Mouse (Mus musculus): ENCODE data around the gene Plch2.

The Plch2 gene

DNA sequence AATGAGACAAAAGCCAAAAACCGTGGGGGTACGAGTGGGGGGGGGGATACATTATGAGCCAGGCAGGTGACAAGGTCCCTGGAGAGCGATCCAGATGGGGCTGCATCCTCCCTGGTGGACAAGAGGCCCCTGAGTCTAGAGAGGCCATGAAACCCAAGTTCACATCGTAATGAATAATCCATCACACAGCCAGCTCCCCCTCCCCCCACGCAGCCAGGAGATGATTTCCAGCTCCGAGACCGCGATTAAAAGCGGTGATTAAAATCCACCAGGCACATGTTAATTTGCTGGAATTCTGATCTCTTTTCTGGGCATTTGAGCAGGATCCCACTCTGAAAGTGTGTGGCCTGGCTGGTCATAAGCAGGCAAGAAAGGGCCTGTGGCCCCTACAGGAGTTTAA, 35.8 kb downstream of the Plch2 start:
- no peak for DNase-seq (ENCODE audit: low spot score)

DNA sequence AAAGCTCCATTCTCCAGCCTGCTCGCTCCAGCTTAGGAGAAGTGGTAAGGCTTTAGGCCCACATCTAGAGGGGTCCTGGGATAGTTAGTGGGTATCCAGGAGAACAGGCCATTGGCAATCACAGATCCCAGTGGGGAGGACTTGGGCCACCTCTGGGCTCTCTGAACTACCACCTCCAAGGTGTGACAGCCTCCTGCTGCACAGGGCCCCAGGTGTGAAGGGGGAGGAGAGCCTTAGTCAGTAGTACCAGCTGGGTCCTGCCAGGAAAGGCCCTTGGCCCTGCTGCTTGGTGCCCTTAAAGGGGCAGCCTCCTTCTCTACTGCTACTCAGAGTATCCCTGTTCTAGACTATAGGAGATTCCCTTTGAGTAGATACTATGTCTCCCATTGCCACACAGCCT, 36.4 kb downstream of the Plch2 start:
- no peak for DNase-seq (ENCODE audit: low spot score)

DNA sequence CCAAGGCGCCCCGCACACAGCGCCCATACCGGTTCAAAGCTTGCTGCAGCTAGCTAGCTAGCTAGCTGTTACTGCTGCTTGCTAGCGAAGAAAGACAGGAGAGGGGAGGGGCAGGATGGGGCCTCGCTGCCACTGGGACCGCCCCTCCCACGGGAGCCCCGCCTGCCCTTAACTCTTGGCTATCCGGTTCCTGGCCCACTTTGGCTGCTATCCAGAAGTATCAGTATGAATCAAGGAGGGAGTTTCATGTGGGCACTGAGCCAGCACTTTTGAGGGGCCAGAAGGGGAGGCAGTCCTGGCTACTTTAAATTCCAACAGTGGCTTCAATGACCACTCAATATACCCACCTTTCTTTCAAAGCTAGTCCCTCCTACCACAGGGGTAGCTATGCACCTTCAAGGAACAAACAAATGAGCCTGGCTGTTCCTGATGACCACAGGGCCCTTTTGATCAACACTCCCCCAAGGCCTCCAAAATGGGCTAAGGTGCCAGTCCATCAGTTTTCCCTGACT, 37.2 kb downstream of the Plch2 start:
- no peak for DNase-seq (ENCODE audit: low spot score)

DNA sequence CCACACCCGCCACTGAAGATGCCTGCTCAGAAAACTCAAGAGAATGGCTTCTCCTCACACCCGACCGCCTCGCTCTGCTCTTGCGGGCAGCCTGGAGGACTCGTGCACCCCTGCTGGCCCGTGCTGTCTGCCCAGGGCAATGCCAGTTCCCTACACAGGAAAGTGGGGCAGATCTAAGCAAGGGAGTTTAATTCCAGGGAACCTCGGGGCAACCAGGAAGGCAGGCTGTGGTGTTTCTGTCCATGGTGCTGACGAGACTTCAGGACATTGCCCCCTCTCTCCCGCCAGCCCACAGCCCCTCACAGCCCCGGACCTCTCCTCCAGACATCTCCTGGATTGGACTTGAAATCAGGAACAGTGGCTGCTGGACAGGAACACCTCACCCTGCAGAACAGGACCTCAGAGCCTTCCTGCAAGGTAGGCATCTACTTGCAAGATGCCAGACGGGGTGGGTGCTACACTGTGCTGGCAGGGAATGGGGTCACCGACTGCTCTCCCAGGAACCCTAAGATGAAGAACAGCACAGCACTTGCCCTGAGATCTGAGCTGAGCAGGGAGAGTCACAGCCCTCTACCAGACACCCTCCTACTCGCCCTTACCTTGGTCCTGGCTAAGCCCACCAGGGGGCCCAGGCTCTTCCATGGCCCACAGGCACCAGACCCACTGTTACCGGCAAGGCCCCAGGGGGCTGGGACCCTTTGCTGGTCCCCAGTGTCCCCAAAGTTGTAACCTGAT, 37.8 kb downstream of the Plch2 start:
- DNase-seq (ENCODE audit: low spot score) = no peak

DNA sequence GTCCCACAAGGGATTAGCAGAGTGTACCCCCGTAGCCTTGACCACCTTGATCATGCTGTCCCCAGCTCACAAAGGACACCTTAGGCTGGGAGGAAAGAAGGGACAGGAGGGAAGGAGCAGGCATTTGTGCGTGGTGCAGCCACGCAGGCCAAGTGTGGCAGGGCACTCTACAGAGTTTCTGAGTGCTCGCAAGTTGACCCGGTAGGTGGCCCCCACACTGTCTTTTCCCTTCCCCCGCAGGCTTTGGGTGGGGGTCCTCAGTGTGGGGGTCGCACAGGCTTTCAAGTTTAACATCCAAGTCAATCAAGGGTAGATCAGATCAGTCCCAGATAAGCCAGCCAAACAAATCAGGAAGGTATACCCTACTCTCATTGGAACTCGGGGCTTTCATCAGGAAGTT, 38.5 kb downstream of the Plch2 start:
- no peak for DNase-seq (ENCODE audit: low spot score)

DNA sequence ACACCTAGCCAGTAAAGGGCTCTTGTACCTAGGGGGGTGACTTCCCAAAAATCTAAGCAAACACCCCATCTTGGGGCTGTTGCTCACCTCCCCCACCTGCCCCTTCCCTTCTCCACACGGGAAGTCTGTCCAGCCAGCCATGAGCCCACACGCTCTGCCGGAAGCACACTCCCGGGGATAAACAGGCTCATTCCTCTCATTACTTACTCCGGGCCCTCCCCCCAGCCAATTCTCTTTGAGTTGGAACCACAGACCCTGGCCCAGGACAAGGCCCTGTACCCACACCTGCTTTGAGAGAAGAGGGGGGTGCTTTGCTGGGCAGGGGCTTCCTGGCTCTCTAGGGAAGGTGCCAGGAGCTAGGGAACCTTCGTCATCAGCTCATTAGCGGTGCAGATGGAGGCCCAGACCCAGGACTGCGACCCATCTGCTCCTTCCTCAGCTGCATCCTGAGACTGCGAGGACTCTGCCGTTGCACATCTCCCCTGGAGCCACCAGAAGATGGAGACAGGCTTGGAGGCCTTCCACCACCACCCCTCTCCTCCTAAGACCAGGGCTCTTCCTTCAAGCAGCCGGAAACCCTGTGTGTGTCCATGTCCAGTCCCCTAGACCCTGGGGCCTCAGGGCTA, 39.2 kb downstream of the Plch2 start:
- no peak for DNase-seq (ENCODE audit: low spot score)

DNA sequence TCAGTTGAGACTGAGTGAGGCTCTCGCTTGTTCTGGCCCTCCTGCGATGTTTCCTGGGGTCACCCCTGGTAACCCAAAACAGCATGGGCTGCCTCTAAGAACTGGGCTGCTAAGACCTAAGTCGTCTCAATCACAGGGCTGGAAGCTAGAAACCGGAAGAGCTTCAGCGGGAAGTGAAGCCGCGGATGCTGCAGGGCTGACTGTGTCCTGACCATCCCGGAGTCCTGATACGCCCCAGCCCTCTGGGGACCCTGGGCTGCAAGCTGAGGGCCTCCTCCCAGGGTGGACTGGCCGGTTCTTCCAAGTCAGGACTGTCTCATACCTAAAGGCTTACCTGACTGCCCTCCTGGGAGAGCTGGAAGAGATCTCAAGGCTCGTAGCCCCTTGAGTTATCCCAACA, 39.8 kb downstream of the Plch2 start:
- no peak for DNase-seq (ENCODE audit: low spot score)

DNA sequence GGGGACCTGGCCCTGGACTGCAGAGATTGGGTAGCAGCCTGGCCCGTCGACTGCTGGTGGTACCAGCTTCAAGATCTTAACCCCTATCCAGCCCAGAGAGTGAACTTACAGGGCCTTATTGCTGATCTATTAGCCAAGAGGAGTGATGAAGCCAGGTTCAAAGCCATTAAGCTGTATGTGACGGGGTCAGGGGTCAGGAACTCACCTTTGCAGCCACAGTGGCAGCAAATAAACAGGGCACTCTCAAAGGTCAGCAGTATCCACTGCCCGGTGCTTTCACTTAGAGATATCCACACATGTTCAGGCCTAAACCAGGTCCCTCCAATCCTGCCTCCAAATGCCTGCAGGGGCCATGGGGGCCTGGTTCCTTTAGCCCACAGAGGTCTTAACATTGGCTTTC, 41.0 kb downstream of the Plch2 start:
- no peak for DNase-seq (ENCODE audit: low spot score)

DNA sequence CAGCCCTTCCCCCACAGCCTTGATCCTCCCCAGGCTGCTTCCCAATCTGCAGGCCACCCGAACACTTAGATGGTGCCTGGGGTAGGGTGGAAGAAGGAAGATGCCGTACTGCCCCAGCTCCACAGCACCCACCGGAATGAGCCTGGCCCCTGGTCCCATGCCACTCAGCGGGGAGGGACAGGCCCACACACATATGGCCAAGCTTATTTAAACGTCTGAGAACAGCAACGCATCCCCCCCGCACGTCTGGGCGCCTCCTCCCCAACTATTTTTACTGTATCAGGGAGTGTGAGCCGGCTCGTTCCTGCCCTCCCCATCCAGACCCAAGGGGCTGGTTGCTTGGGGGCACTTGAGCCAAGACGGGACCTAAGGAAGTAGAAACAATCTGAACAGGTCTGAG, 41.8 kb downstream of the Plch2 start:
- no peak for DNase-seq (ENCODE audit: low spot score)

DNA sequence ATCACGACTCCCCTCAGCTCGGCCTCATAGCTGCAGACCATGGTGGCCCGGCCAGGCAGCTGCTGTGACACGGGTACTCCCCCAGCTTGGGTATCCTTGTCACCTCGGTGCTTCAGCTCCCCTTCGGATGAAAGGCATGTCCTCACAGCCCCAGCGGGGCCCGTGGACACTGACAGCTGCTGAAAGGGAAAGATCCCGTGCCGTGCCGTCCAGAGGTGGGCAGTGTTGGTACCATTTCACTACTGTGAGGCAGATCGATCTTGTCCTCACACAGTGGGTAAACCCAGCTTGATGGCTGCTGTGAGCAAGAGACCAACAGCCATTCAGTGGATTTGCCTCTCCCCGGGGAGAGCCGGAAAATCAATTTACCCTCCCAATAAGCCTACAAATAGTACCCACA, 42.3 kb downstream of the Plch2 start:
- DNase-seq (ENCODE audit: low spot score) = no peak

DNA sequence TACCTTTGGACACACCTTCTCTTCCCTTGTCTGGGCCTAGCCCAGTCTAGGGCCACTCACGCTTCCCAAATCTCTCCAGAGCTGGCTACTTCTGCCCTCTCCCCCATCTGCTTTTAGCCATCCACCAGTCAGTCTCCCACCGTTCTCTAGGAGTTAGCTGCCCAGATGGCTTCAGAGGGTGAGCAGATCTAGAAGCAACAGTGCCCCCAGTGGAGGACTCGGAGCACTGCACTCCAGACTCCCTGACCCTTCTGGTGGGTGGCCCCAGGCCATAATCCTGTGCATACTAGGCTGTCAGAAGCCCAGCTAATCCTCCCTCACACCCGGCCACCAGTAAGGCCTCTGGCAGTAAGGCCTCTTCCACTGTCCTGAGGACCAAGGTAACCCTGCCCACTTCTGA, 43.8 kb downstream of the Plch2 start:
- DNase-seq (ENCODE audit: low spot score) = no peak

DNA sequence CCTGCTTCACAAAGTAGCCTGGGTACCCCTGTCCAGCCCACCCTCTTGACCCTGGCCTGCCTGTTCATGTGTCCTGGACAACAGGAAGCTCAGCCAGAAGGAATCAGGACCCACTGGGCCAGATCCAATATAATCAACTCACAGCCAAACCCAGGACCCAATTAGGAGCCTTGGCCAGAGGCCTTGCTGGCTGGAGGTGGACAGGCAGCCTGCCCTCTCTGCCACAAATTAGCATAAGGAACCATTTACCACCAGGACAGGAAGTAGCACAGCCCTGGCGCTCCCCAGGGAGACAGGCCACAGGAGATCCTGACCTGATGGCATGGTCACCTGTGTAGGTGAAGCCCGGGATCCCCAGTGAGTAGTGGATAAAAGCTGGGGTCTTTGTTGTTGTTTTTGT, 44.5 kb downstream of the Plch2 start:
- DNase-seq (ENCODE audit: low spot score) = no peak

DNA sequence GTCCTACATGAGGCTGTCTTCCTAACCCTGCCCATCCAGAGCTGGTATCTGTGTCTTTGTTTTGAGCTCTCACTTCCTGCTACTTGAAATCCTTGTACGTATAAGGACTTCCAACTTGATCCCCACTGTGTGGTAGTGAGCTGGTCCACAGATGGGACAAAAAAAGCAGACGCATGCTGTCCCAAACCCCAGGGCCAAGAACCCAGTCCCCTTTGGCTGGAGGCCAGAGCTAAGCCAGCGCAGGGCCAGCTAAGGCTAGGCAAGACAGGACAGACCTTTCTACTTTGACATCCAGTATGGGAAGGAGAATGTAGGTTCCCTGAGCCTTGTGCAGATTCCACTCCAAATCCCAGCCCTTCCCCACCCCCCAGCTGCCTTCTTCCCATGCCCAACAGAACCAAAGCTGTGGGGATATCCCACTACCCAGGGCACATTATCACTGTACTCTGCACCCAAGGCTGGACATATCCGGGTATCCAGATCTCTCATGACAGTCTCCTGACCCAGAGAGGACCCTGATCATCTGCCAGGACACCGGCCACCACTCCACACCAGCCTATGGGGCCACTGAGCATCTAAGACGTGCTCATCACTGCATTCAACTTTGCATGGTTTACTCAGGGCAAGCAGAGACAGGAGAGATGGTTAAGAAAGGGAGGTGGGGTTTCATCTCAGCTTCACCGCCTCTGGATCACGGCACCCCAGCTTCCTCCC, 45.1 kb downstream of the Plch2 start:
- no peak for DNase-seq (ENCODE audit: low spot score)

DNA sequence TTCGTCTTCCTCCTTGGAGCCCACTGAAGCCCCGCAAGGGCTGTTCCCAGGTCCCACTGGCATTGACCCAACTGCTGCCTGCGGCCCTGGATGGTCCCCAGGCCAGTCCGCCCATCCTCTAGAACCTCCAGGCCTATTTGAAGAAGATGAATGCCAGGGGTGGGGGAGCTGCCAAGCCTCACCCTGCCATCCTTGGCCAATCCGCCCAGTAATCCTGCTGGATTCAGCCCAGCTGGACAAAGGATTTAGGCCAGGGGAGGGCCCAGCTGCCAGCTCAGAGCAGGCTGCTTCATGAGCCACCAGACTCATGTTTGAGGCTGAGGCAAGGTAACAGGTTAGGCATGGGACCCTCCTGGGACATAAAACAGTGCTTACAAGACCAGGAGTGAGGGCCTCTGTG, 45.7 kb downstream of the Plch2 start:
- DNase-seq (ENCODE audit: low spot score) = no peak

DNA sequence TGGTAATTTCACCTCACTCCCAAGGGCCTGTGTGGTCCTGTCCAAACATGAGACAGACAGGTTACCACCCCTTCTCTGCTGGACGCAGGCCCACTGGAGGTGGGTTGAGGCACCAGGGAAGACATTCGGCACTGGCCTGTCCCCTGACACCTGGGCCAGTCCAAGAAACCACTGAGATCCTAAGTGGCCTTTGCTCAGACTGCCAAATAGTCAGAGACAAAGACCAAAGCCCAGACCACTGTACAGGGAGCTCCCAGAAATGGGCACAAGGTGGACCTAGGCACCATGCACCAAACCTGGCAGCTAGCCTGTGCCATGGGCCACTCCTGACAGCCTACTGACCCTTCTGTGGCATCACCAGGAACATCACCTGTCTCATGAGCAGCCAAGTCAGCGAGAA, 47.4 kb downstream of the Plch2 start:
- no peak for DNase-seq (ENCODE audit: low spot score)

DNA sequence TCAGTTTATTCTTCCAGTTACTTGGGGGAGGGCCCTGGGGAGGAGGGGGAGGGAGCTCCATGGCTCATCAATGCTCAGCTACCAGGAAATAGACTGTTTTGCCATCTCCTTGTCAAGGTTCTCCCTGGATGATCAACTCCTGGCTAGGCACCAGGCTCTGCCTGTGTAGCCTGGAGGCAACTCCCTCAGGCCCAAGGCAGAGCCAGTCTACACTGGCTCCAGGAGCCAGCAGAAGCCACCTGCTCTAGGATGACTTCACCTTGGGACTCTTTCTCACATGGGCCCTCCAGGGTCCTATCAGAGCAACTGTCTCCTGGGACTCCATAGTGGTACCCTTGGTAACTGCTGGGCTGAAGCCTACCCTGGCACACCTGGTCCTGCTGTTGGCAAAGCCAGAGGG, 48.5 kb downstream of the Plch2 start:
- DNase-seq (ENCODE audit: low spot score) = no peak

DNA sequence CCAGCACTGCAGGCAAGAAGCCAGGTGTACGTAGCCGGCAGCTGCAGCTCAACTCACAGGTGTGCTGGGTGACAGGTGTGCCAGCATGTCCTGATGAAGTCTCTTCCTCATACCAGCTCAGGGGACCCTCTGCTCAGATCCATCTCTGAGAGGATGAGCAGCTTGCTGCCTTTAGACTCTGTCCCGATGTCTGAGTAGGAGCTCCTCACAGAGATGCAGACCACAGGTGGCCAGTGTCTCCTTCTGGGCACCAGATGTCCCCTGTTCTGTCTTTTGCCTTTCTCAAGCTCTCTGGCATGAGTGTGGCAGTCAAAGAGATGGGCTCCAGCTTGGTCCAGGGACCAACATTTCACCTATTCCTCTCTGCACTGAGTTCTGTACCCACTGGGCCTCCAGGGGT, 48.9 kb downstream of the Plch2 start:
- no peak for DNase-seq (ENCODE audit: low spot score)

DNA sequence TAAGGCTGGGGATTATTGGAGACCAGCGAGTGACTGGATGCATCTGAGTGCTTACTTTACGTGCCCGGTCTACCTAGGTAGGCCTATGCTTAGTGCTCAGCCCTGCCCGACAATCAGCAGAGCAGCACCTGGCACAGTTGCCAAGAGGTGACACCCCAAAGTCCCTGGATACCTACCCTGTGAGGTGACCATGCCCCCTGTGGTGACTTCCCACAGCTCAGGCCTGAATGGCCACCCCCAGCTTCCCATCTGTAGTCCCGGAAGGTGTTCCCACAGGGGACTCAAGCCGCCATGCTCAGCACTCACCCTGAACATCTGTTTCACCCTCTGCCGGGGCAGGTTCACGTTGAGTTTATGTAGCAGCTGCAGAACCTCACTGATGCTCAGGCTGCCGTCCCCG, 50.3 kb downstream of the Plch2 start:
- no peak for DNase-seq (ENCODE audit: low spot score)

DNA sequence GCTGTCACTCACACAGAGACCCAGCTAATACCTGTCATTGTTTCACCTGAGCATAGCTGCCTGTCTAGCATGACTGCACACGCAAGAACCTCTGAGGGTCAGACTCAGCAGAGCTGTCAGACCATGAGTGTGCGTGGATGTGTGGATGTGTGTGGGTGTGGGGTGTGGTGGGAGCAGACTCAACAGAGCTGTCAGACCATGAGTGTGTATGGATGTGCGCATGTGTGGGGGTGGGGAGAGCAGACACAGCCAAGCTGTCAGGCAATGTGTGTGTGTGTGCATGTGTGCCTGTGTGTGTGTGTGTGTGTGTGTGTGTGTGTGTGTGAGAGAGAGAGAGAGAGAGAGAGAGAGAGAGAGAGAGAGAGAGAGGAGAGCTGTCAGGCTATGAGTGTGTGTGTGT, 51.3 kb downstream of the Plch2 start:
- DNase-seq (ENCODE audit: low spot score) = no peak

DNA sequence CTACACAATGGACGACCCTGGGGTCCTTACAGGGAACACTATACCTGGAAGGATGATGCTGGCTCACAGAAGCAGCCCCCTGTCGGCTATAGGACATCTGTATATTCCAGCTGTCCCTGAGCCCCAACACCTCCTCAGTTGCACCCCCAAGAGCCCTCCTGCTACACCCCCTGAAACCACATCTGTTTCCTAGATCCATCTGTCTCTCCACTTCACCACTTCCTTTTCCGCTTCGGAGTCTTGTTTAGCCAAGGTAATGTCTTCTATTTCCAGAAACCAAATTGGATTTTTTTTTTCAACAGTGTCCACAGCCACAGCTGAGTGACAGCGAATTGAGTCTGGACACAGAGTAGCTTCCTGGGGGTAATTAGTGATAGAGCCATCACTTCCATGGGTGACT, 57.2 kb downstream of the Plch2 start:
- DNase-seq (ENCODE audit: low spot score) = no peak

DNA sequence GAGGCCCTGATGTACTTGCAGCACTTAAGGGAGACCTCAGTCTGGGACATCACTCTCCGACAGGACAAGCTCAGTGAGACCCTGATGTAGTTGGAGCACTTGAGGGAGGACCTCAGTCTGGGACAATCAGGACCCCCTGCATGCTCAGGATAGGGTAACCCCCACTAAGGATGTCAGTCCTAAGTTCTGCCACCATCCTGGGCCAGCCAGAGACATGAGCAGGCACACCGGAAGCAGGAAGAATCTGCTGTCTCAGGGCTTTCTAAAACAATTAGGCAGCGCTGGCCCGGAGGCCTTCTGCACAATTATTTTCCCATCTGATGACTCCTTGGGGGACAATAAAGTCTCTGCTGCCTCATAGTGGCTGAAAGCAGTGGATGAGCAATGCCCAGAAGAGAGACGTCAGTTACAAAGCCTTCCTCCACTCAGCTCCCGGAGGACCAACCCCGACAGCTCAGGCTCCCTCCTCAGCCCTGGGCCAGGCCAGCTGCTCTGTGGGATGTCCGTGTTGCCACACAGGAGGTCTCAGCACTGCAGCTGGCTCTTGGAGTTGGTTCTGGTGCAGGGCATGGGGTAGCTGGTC, 59.9 kb downstream of the Plch2 start:
- no peak for DNase-seq (ENCODE audit: low spot score)

DNA sequence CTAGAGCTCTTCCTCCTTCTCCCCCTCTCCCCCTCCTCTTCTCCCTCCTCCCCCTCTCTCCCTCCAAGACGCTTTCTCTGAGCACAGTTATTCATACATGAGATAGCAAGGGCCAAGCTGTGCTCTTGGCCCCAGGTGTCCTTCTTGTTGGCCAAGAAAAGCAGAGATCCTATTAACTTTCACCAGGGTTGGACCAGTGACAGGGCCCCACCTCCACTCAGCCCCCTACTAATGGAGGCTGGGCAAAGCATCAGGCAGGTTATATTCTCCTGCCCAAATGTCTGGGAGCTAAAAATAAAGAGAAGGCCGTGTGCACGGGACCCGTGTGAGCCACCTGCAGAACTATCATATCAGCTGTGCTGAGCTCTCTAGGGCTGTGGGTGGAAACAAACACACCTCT, 61.7 kb downstream of the Plch2 start:
- DNase-seq (ENCODE audit: low spot score) = no peak

DNA sequence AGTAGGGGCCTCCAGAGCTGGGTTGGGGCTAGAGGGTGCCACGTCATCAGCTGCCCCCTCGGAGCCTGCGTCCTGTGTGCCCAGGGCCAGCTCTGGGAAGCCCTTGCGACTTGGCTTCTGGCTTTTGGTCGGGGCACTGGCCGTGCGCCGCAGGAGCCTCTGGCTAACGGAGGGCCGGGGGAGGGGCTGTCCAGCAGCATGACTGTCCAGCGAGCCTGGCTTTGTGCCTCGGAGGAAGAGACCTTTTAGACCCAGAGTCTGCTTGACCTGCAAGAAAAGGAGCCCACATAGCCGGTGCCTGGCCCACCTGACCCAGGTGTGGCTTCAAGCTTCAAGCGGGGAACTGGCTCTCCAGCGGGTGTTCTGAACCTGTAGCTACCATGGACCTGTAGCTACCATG, 69.8 kb downstream of the Plch2 start:
- no peak for DNase-seq (ENCODE audit: low spot score)

All from layer of hippocampus, adult 9-10 months (tissue).